Mouse (Mus musculus): ENCODE results near the gene Filip1l. TPM values are rescaled to one million over a fixed set of nuclear protein-coding genes. Genes with fewer than 3 reads are reported as not detected.

Filip1l gene
- polyA plus RNA-seq, 1 experiment from 2014 or later: 38.2 TPM

DNA sequence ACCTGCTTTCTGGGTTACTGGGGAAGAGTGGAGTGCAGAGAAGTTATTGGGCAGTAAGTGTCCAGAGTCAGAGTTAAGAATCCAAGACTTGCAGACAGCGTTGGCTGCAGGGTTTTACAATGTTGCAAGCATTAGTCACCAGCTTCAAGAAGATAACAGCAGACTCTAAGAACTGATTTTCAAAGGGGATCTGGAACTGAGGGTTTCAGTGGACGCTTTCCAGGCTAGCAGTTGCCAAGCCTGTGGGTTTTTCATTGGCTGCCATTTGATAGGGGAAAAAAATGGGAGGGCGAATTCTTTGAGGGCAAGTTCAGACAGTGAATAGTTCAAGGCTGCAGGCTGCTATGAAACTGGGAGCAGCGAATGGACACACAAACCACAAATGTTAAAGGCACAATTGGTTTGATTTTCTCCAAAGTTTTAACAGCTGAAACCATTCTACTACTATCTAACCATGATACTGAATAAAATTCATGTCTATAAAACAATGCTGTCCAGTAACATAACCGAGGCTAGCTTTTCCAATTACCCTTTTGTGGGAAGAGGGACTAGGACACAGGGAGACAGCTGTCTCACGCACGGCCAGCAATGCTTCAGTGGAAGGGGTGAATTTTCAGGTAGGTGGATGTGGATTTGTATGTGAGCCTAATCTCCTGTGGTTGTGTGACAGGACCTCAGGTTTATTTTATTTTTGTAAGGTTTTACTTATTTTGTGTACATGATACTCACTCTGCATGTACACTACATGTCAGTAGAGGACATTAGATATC lies 74.8 kb downstream of the Filip1l start:
- H3K4me1 ChIP-seq (replicated peaks; ENCODE audit: control insufficient read depth, insufficient read depth, low read length): peaks cover 33% of the 10 kb centered on the region; the same call in 1 of the 2 replicates
- H3K9me3 ChIP-seq (ENCODE audit: control insufficient read depth, low read length): no peaks in the 10 kb centered on the region
- no peak overlapping the region for H3K4me2 ChIP-seq (ENCODE audit: low read length)
- 63% methylated on average over 7 of the region's 7 CpGs for WGBS
- no peaks in the 10 kb centered on the region for H3K36me3 ChIP-seq (ENCODE audit: control insufficient read depth, insufficient read depth, low read length)
- no peak overlapping the region for H3K4me3 ChIP-seq (ENCODE audit: low read depth, low read length)
- H3K27me3 ChIP-seq (replicated peaks; ENCODE audit: control insufficient read depth, insufficient read depth, low read length): no peaks in the 10 kb centered on the region
- no peak overlapping the region for H3K9ac ChIP-seq (ENCODE audit: low read length)
- H3K27ac ChIP-seq (ENCODE audit: low read depth): peak overlapping the region; percentile 38
- no peak for DNase-seq (ENCODE audit: low spot score)
- no peak for ATAC-seq (replicated peaks; ENCODE audit: low FRiP score, low TSS enrichment, low read depth)

DNA sequence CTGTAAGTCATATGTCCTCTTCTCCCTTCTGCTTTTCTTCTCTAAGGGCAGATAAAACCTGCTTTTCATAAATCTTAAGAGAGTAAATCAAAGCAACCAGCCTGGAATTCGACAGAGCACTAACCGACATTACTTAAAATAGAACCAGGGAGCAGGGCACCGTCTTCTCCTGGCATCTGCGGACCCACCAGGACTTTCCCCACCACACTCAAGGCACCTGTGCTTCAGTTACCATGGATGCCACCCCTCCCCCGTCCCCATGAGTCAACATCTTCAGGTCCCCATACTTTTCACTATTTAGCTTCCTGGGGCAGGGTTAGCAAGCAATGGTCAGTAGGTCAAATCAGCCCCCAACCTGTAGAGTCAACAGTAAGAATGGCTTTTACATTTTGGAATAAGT lies 76.1 kb downstream of the Filip1l start:
- H3K4me2 ChIP-seq (ENCODE audit: low read length): no peak overlapping the region
- DNase-seq (ENCODE audit: low spot score) (no peak), ATAC-seq (replicated peaks; ENCODE audit: low FRiP score, low TSS enrichment, low read depth) (no peak)
- no peaks in the 10 kb centered on the region for H3K27me3 ChIP-seq (replicated peaks; ENCODE audit: control insufficient read depth, insufficient read depth, low read length)
- no peaks in the 10 kb centered on the region for H3K36me3 ChIP-seq (ENCODE audit: control insufficient read depth, insufficient read depth, low read length)
- no peak overlapping the region for H3K4me3 ChIP-seq (ENCODE audit: low read depth, low read length)
- H3K27ac ChIP-seq (ENCODE audit: low read depth): no peak overlapping the region
- WGBS: 55% methylated on average over 5 of the region's 5 CpGs
- H3K4me1 ChIP-seq (replicated peaks; ENCODE audit: control insufficient read depth, insufficient read depth, low read length): peaks cover 28% of the 10 kb centered on the region; the same call in 1 of the 2 replicates
- H3K9ac ChIP-seq (ENCODE audit: low read length): no peak overlapping the region
- H3K9me3 ChIP-seq (ENCODE audit: control insufficient read depth, low read length): no peaks in the 10 kb centered on the region

DNA sequence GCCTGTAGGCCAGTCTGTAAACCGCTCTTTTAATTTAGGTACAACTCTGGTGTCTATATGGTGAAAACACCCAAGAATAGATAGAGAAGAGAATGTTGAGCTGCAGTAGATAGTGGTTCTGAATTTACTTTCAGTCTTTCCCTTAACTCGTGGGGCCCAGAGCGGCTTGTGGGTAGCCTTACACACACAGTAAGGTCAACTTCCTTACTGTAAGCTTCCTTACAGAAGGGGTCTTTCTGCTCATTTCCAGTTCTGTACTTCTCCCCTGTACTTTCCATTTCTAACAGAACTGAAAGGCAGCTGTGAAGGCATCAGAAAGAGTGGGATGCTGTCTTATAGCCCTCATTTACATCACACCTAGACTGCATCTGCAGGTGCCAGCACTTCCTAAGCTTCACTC lies 78.4 kb downstream of the Filip1l start:
- Histone ChIP-seq H3K4me1 (replicated peaks; ENCODE audit: control insufficient read depth, insufficient read depth, low read length) (peaks cover 18% of the 10 kb centered on the region; the same call in 1 of the 2 replicates), H3K9me3 (ENCODE audit: control insufficient read depth, low read length) (no peaks in the 10 kb centered on the region), H3K4me2 (ENCODE audit: low read length) (no peak overlapping the region), H3K9ac (ENCODE audit: low read length) (no peak overlapping the region), H3K36me3 (ENCODE audit: control insufficient read depth, insufficient read depth, low read length) (no peaks in the 10 kb centered on the region), H3K27ac (ENCODE audit: low read depth) (no peak overlapping the region), H3K4me3 (ENCODE audit: low read depth, low read length) (no peak overlapping the region), H3K27me3 (replicated peaks; ENCODE audit: control insufficient read depth, insufficient read depth, low read length) (no peaks in the 10 kb centered on the region)
- 92% methylated on average over 3 of the region's 3 CpGs for WGBS
- DNase-seq (ENCODE audit: low spot score) (no peak), ATAC-seq (replicated peaks; ENCODE audit: low FRiP score, low TSS enrichment, low read depth) (no peak)

- H3K9ac ChIP-seq (ENCODE audit: low read length): no peak overlapping the region
- no peak for ATAC-seq (replicated peaks; ENCODE audit: low FRiP score, low TSS enrichment, low read depth)
- H3K4me2 ChIP-seq (ENCODE audit: low read length): no peak overlapping the region
- 58% methylated on average over 4 of the region's 4 CpGs for WGBS
- no peaks in the 10 kb centered on the region for H3K9me3 ChIP-seq (ENCODE audit: control insufficient read depth, low read length)
- no peak overlapping the region for H3K4me3 ChIP-seq (ENCODE audit: low read depth, low read length)
- no peak overlapping the region for H3K27ac ChIP-seq (ENCODE audit: low read depth)
- no peaks in the 10 kb centered on the region for H3K27me3 ChIP-seq (replicated peaks; ENCODE audit: control insufficient read depth, insufficient read depth, low read length)
- peaks cover 13% of the 10 kb centered on the region for H3K4me1 ChIP-seq (replicated peaks; ENCODE audit: control insufficient read depth, insufficient read depth, low read length)
- no peak for DNase-seq (ENCODE audit: low spot score)
- no peaks in the 10 kb centered on the region for H3K36me3 ChIP-seq (ENCODE audit: control insufficient read depth, insufficient read depth, low read length)
Observed at GRCm38 (mm10) chr16:57433173-57433572, 80.3 kb downstream of the Filip1l start.

- Histone ChIP-seq H3K4me1 (replicated peaks; ENCODE audit: control insufficient read depth, insufficient read depth, low read length) (peaks cover 18% of the 10 kb centered on the region), H3K9me3 (ENCODE audit: control insufficient read depth, low read length) (no peaks in the 10 kb centered on the region), H3K27ac (ENCODE audit: low read depth) (no peak overlapping the region), H3K9ac (ENCODE audit: low read length) (no peak overlapping the region), H3K4me2 (ENCODE audit: low read length) (no peak overlapping the region), H3K27me3 (replicated peaks; ENCODE audit: control insufficient read depth, insufficient read depth, low read length) (no peaks in the 10 kb centered on the region), H3K4me3 (ENCODE audit: low read depth, low read length) (no peak overlapping the region), H3K36me3 (ENCODE audit: control insufficient read depth, insufficient read depth, low read length) (no peaks in the 10 kb centered on the region)
- 85% methylated on average over 6 of the region's 6 CpGs for WGBS
- no peak for DNase-seq (ENCODE audit: low spot score)
- no peak for ATAC-seq (replicated peaks; ENCODE audit: low FRiP score, low TSS enrichment, low read depth)
Observed at GRCm38 (mm10) chr16:57433671-57434070, 80.8 kb downstream of the Filip1l start.

DNA sequence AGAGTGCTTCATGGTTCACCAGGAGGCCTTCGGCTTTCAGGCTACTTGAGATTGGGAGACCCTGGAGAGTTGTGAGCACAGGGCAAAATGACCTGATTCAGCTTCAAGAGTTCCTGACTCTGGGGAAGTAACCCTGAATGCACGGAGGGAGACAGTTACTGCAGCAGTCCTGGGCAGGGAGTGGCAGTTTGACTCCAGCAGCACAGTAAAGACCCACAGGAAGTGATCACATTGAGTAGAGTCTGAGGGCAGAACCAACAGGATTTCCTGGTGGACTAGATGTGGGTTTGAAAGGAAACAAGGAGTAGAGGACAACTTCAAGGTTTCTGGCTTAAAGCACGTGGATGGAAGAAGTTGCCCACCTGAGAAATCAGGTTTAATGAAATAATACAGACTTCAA lies 81.7 kb downstream of the Filip1l start:
- no peak overlapping the region for H3K27ac ChIP-seq (ENCODE audit: low read depth)
- no peak for DNase-seq (ENCODE audit: low spot score)

GRCm38 (mm10) chr16:57437523-57438287 lies 84.8 kb downstream of the Filip1l start:
- H3K9me3 ChIP-seq (ENCODE audit: control insufficient read depth, low read length): no peaks in the 10 kb centered on the region
- DNase-seq (ENCODE audit: low spot score) (no peak), ATAC-seq (replicated peaks; ENCODE audit: low FRiP score, low TSS enrichment, low read depth) (0 out of 2 replicates have a peak, but pooled peaks have one; percentile 56)
- no peak overlapping the region for H3K4me2 ChIP-seq (ENCODE audit: low read length)
- H3K4me1 ChIP-seq (replicated peaks; ENCODE audit: control insufficient read depth, insufficient read depth, low read length): peaks cover 17% of the 10 kb centered on the region
- H3K4me3 ChIP-seq (ENCODE audit: low read depth, low read length): no peak overlapping the region
- no peak overlapping the region for H3K9ac ChIP-seq (ENCODE audit: low read length)
- H3K27ac ChIP-seq (ENCODE audit: low read depth): peak overlapping the region; percentile 24
- H3K27me3 ChIP-seq (replicated peaks; ENCODE audit: control insufficient read depth, insufficient read depth, low read length): no peaks in the 10 kb centered on the region
- H3K36me3 ChIP-seq (ENCODE audit: control insufficient read depth, insufficient read depth, low read length): no peaks in the 10 kb centered on the region
- 48% methylated on average over 11 of the region's 11 CpGs for WGBS

More for the DNA sequence above, 81.7 kb downstream of the Filip1l start:
- ATAC-seq (replicated peaks; ENCODE audit: low FRiP score, low TSS enrichment, low read depth): no peak
- Histone ChIP-seq H3K27me3 (replicated peaks; ENCODE audit: control insufficient read depth, insufficient read depth, low read length) (no peaks in the 10 kb centered on the region), H3K4me3 (ENCODE audit: low read depth, low read length) (no peak overlapping the region), H3K36me3 (ENCODE audit: control insufficient read depth, insufficient read depth, low read length) (no peaks in the 10 kb centered on the region), H3K4me2 (ENCODE audit: low read length) (no peak overlapping the region), H3K9ac (ENCODE audit: low read length) (no peak overlapping the region), H3K4me1 (replicated peaks; ENCODE audit: control insufficient read depth, insufficient read depth, low read length) (peaks cover 17% of the 10 kb centered on the region), H3K9me3 (ENCODE audit: control insufficient read depth, low read length) (no peaks in the 10 kb centered on the region)
- WGBS: 78% methylated on average over 3 of the region's 3 CpGs

GRCm38 (mm10) chr16:57438288-57438685 lies 85.4 kb downstream of the Filip1l start:
- WGBS: 42% methylated on average over 5 of the region's 5 CpGs
- Histone ChIP-seq H3K4me1 (replicated peaks; ENCODE audit: control insufficient read depth, insufficient read depth, low read length) (peaks cover 17% of the 10 kb centered on the region), H3K27me3 (replicated peaks; ENCODE audit: control insufficient read depth, insufficient read depth, low read length) (no peaks in the 10 kb centered on the region), H3K4me2 (ENCODE audit: low read length) (no peak overlapping the region), H3K4me3 (ENCODE audit: low read depth, low read length) (no peak overlapping the region), H3K9ac (ENCODE audit: low read length) (no peak overlapping the region), H3K36me3 (ENCODE audit: control insufficient read depth, insufficient read depth, low read length) (no peaks in the 10 kb centered on the region), H3K27ac (ENCODE audit: low read depth) (peak overlapping the region; percentile 24), H3K9me3 (ENCODE audit: control insufficient read depth, low read length) (no peaks in the 10 kb centered on the region)
- no peak for DNase-seq (ENCODE audit: low spot score)
- ATAC-seq (replicated peaks; ENCODE audit: low FRiP score, low TSS enrichment, low read depth): no peak
